Mouse (Mus musculus) liver, adult 2 months (tissue): ENCODE data around the gene Epha8.

Experiments used
- CTCF ChIP-seq: fragments of 200-500 bp; IDR thresholded peaks from 2 replicates; pipeline ENCODE4 v1.5.1; 2011; ENCODE audit warnings: low read depth, low read length, control low read depth
- POLR2A ChIP-seq: fragments of 200-500 bp; IDR thresholded peaks from 2 replicates; pipeline ENCODE4 v1.6.1; 2011; ENCODE audit warnings: low read length, control low read depth; ENCODE audit not compliant: insufficient read depth; ENCODE audit errors: extremely low read depth

- TF ChIP-seq POLR2A (no peak), CTCF (no peak)
Measured at GRCm38 (mm10) chr4:136904767-136905539, 51.7 kb downstream of the Epha8 start.
